Mouse (Mus musculus) hindbrain, embryonic 16.5 days (tissue): ENCODE data around the gene Gm6899. TPM values are rescaled to one million over a fixed set of nuclear protein-coding genes. Genes with fewer than 3 reads are reported as not detected.

Source experiments
- ATAC-seq: fragments of 200-750 bp; cut with Nextera tagmentation; 2 replicates; pipeline ENCODE4 v1.8.0; 2017; ENCODE audit warnings: moderate TSS enrichment, moderate library complexity
- H3K27ac ChIP-seq: fragments of 300-500 bp; sonication (generic); 2 replicates; pipeline ENCODE4 v1.5.1; 2014; ENCODE audit warnings: low read depth, mild to moderate bottlenecking, control low read depth, low read length, moderate library complexity
- H3K27me3 ChIP-seq: fragments of 300-500 bp; sonication (generic); replicated peaks from 2 replicates; pipeline ENCODE4 v1.6.1; 2014; ENCODE audit warnings: low read length; ENCODE audit not compliant: control insufficient read depth, insufficient read depth
- H3K36me3 ChIP-seq: fragments of 300-500 bp; sonication (generic); 2 replicates; pipeline ENCODE4 v1.6.1; 2014; ENCODE audit warnings: mild to moderate bottlenecking, low read length, moderate library complexity, mixed read lengths; ENCODE audit not compliant: control insufficient read depth, insufficient read depth
- H3K4me1 ChIP-seq: fragments of 300-500 bp; sonication (generic); 2 replicates; pipeline ENCODE4 v1.6.1; 2014; ENCODE audit warnings: low read depth, low read length; ENCODE audit not compliant: control insufficient read depth, insufficient read depth
- H3K4me2 ChIP-seq: fragments of 300-500 bp; sonication (generic); 2 replicates; pipeline ENCODE4 v1.6.1; 2014; ENCODE audit warnings: mild to moderate bottlenecking, low read length, control low read depth, moderate library complexity
- H3K4me3 ChIP-seq: fragments of 300-500 bp; sonication (generic); 2 replicates; pipeline ENCODE4 v1.5.1; 2014; ENCODE audit warnings: mild to moderate bottlenecking, low read length, control low read depth, moderate library complexity
- H3K9ac ChIP-seq: fragments of 300-500 bp; sonication (generic); 2 replicates; pipeline ENCODE4 v1.6.1; 2014; ENCODE audit warnings: low read depth, mild to moderate bottlenecking, control low read depth, low read length, moderate library complexity
- H3K9me3 ChIP-seq: fragments of 300-500 bp; sonication (generic); 2 replicates; pipeline ENCODE4 v1.6.1; 2014; ENCODE audit warnings: mild to moderate bottlenecking, low read length, moderate library complexity; ENCODE audit not compliant: control insufficient read depth
- WGBS: fragments of 180-500 bp; shearing (Covaris S2); extraction: QIAGEN DNeasy Blood & Tissue Kit; methylation state at CpG from one replicate; pipeline ENCODE4 v1.1.7; 2014; 5-methylcytosine and 5-hydroxymethylcytosine counted together
- polyA plus RNA-seq: library from polyadenylated mRNA; unstranded; fragments of >200 nt; fragmentation: Nextera tagmentation; extraction: Ambion mirVana; gene quantifications from 2 replicates; pipeline ENCODE4 v1.2.1, GENCODE M21; 2015

Gm6899 gene
- polyA plus RNA-seq = not detected in 2 replicates

- under 1% methylated on average over 50 of the region's 60 CpGs for WGBS
- Histone ChIP-seq H3K4me2 (peak within 1 kb of the TSS; percentile 96), H3K36me3 (no peaks in the 10 kb centered on the region), H3K4me1 (peaks cover 6% of the 10 kb centered on the region; the same call in 1 of the 2 replicates), H3K27ac (peak within 1 kb of the TSS; percentile 56), H3K9me3 (no peaks in the 10 kb centered on the region), H3K4me3 (peak within 1 kb of the TSS; percentile 67), H3K27me3 (no peaks in the 10 kb centered on the region), H3K9ac (peak within 1 kb of the TSS; percentile 77)
- ATAC-seq = peak; percentile 98
These were observed at the start of gene Gm6899, which contains the start of gene Vrk2 for GRCm38 (mm10) chr11:26593061-26594059. Gene Gm6899 (plus strand): TSS chr11:26593241. Gene Vrk2 (minus strand): TSS chr11:26593999.

- 95% methylated on average over 3 of the region's 3 CpGs for WGBS
- Histone ChIP-seq H3K4me3 (no peak overlapping the region), H3K4me2 (no peak overlapping the region), H3K4me1 (no peaks in the 10 kb centered on the region), H3K27ac (no peak overlapping the region), H3K27me3 (no peaks in the 10 kb centered on the region), H3K9ac (no peak overlapping the region), H3K36me3 (no peaks in the 10 kb centered on the region), H3K9me3 (peaks cover 2% of the 10 kb centered on the region; the same call in 1 of the 2 replicates)
- ATAC-seq = no peak
These were observed 41.5 kb upstream of the Gm6899 start for GRCm38 (mm10) chr11:26551551-26551950.

GRCm38 (mm10) chr11:26585409-26586366, 7.4 kb upstream of the Gm6899 start:
- Histone ChIP-seq H3K36me3 (no peaks in the 10 kb centered on the region), H3K4me3 (no peak overlapping the region), H3K9me3 (no peaks in the 10 kb centered on the region), H3K27me3 (no peaks in the 10 kb centered on the region), H3K27ac (no peak overlapping the region), H3K9ac (no peak overlapping the region), H3K4me1 (no peaks in the 10 kb centered on the region), H3K4me2 (no peak overlapping the region)
- 64% methylated on average over 17 of the region's 17 CpGs for WGBS
- ATAC-seq = no peak

- peak; percentile 88 for ATAC-seq
- Histone ChIP-seq H3K9me3 (no peaks in the 10 kb centered on the region), H3K36me3 (no peaks in the 10 kb centered on the region), H3K9ac (no peak overlapping the region), H3K4me2 (no peak overlapping the region), H3K4me3 (no peak overlapping the region), H3K27ac (no peak overlapping the region), H3K4me1 (no peaks in the 10 kb centered on the region), H3K27me3 (no peaks in the 10 kb centered on the region)
- 68% methylated on average over 6 of the region's 6 CpGs for WGBS
These were observed 6.5 kb upstream of the Gm6899 start for GRCm38 (mm10) chr11:26586367-26587183.

DNA sequence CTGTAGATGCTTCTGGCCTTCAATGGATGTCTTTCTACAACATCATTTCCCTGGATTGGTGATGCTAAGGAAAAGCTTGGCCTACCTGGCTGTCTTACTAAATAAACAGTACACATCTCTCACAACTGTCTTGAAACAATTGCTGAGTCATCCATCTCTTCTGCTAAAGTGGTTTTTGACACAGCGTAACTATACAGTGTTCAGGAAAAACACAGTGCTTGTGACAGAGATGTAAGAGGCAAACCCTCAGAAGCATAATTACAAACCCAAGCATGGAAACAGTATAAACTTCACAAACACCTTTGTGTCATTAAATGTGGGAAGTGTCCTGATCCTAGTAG, 5.9 kb upstream of the Gm6899 start:
- Histone ChIP-seq H3K9ac (no peak overlapping the region), H3K27ac (no peak overlapping the region), H3K4me3 (no peak overlapping the region), H3K9me3 (no peaks in the 10 kb centered on the region), H3K36me3 (no peaks in the 10 kb centered on the region), H3K4me2 (no peak overlapping the region), H3K4me1 (no peaks in the 10 kb centered on the region), H3K27me3 (no peaks in the 10 kb centered on the region)
- WGBS = 81% methylated on average over 1 of the region's 1 CpGs
- ATAC-seq = peak; percentile 72; the same call in 1 of the 2 replicates

- peaks cover 6% of the 10 kb centered on the region; the same call in 1 of the 2 replicates for H3K4me1 ChIP-seq
- ATAC-seq = no peak
- H3K27me3 ChIP-seq = no peaks in the 10 kb centered on the region
- no peaks in the 10 kb centered on the region for H3K9me3 ChIP-seq
- no peaks in the 10 kb centered on the region for H3K36me3 ChIP-seq
- no peak overlapping the region for H3K27ac ChIP-seq
- H3K4me2 ChIP-seq = peak overlapping the region; percentile 96
- peak overlapping the region; percentile 77; the same call in 1 of the 2 replicates for H3K9ac ChIP-seq
- 40% methylated on average over 6 of the region's 6 CpGs for WGBS
- H3K4me3 ChIP-seq = peak overlapping the region; percentile 67
These were observed 517 bp upstream of the Gm6899 start for GRCm38 (mm10) chr11:26592395-26593053.

- no peak for ATAC-seq
- no peak overlapping the region for H3K4me2 ChIP-seq
- H3K4me1 ChIP-seq = peaks cover 6% of the 10 kb centered on the region; the same call in 1 of the 2 replicates
- H3K9me3 ChIP-seq = no peaks in the 10 kb centered on the region
- no peak overlapping the region for H3K9ac ChIP-seq
- no peak overlapping the region for H3K27ac ChIP-seq
- H3K36me3 ChIP-seq = no peaks in the 10 kb centered on the region
- WGBS = 82% methylated on average over 1 of the region's 1 CpGs
- no peaks in the 10 kb centered on the region for H3K27me3 ChIP-seq
- no peak overlapping the region for H3K4me3 ChIP-seq
These were observed 1.4 kb downstream of the Gm6899 start for GRCm38 (mm10) chr11:26594487-26594886.

DNA sequence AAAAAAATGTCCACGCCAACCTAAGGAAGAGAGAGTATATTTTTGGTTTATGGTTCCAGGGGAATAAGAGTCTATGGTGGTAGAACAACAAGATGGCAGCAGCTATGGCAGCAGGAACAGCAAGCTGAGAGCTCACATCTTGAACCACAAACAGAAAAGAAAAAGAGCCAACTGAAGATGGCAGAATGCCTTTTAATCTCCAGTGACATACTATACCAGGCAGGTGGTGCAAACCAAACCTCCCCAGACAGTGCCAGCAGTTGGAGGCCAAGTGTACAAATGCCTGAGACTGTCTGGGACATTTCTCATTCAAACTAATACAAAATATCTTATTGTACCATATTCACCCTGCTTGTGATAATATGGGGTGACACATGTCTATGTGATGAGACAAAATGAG, 3.1 kb downstream of the Gm6899 start:
- Histone ChIP-seq H3K27me3 (no peaks in the 10 kb centered on the region), H3K4me2 (no peak overlapping the region), H3K36me3 (no peaks in the 10 kb centered on the region), H3K9ac (no peak overlapping the region), H3K4me3 (no peak overlapping the region), H3K9me3 (no peaks in the 10 kb centered on the region), H3K4me1 (peaks cover 6% of the 10 kb centered on the region; the same call in 1 of the 2 replicates), H3K27ac (no peak overlapping the region)
- no peak for ATAC-seq
- WGBS = 91% methylated on average over 1 of the region's 1 CpGs
